ENCODE assay signal across 24 mouse cellular contexts in genomic region chr8:49236021-49236821, GRCm38 (mm10).
DNase-seq lines count a peak whose midpoint lies in the region; ATAC-seq and TF ChIP-seq lines count a peak whose summit lies in the region.
"Had no signal": no experiment of that assay in that cellular context is flagged by ENCODE, and none has a peak within 500 bp of the region (broad histone marks: within the 10 kb centered on the region; RNA-seq: fewer than 3 reads in every experiment).

No protein-coding gene starts in this region.

- H3K27ac ChIP-seq in midbrain, embryonic 15.5 days: peak overlapping the region; percentile 38; the same call in 1 of the 2 replicates
- no peak overlapping the region for H3K27ac ChIP-seq in midbrain, postnatal 0 days (ENCODE audit: low read depth, low read length)
- H3K27ac ChIP-seq in hindbrain, embryonic 14.5 days: 0 out of 2 replicates have a peak overlapping the region, but pooled peaks have one; percentile 35
- no peak overlapping the region for H3K27ac ChIP-seq in left cerebral cortex, adult 2 months
- H3K27ac ChIP-seq: embryonic facial prominence, embryonic 10.5 days; intestine, embryonic 15.5 days; limb, embryonic 12.5 days; liver, embryonic 13.5 days had no signal

- no peak for ATAC-seq in midbrain, embryonic 15.5 days (replicated peaks)
- ATAC-seq in midbrain, postnatal 0 days (ENCODE audit: low FRiP score): no peak
- peak; percentile 21; the same call in 1 of the 2 replicates for ATAC-seq in hindbrain, embryonic 14.5 days (ENCODE audit: low FRiP score)
- ATAC-seq: CD4-positive, CD25-positive, alpha-beta regulatory T cell, adult 4 months; intestine, embryonic 15.5 days; Patski had no signal

- intact Hi-C loops in left cerebral cortex, adult 2 months (cut with DNase I): no loop called here

- no peak for TF ChIP-seq CTCF in midbrain, postnatal 0 days (IDR thresholded peaks at IDR 0.05)
- TF ChIP-seq CTCF in left cerebral cortex, adult 2 months (IDR thresholded peaks at IDR 0.05): no peak

- no peaks in the 10 kb centered on the region for H3K27me3 ChIP-seq in midbrain, embryonic 15.5 days (replicated peaks)
- H3K27me3 ChIP-seq in midbrain, postnatal 0 days (ENCODE audit: insufficient read depth, low read length): no peaks in the 10 kb centered on the region
- 0 out of 2 replicates have a peak, but pooled peaks cover 4% of the 10 kb centered on the region for H3K27me3 ChIP-seq in hindbrain, embryonic 14.5 days (ENCODE audit: control insufficient read depth, insufficient read depth, low read length)
- H3K27me3 ChIP-seq: intestine, embryonic 15.5 days; limb, embryonic 12.5 days; liver, embryonic 13.5 days had no signal

- no peak overlapping the region for H3K9ac ChIP-seq in midbrain, embryonic 15.5 days
- H3K9ac ChIP-seq in midbrain, postnatal 0 days (replicated peaks; ENCODE audit: low read length, poor library complexity, severe bottlenecking): no peak overlapping the region
- no peak overlapping the region for H3K9ac ChIP-seq in hindbrain, embryonic 14.5 days
- H3K9ac ChIP-seq: intestine, embryonic 15.5 days; limb, embryonic 12.5 days; liver, embryonic 13.5 days; lung, embryonic 14.5 days had no signal

- no peaks in the 10 kb centered on the region for H3K9me3 ChIP-seq in midbrain, embryonic 15.5 days
- H3K9me3 ChIP-seq in midbrain, postnatal 0 days (ENCODE audit: low read length): no peaks in the 10 kb centered on the region
- no peaks in the 10 kb centered on the region for H3K9me3 ChIP-seq in hindbrain, embryonic 14.5 days (ENCODE audit: control insufficient read depth, low read length)
- H3K9me3 ChIP-seq: embryonic facial prominence, embryonic 10.5 days; intestine, embryonic 15.5 days; limb, embryonic 12.5 days; liver, embryonic 13.5 days had no signal

- H3K4me1 ChIP-seq in midbrain, embryonic 15.5 days: no peaks in the 10 kb centered on the region
- no peaks in the 10 kb centered on the region for H3K4me1 ChIP-seq in midbrain, postnatal 0 days (ENCODE audit: insufficient read depth, low read length)
- peaks cover 3% of the 10 kb centered on the region; the same call in 1 of the 2 replicates for H3K4me1 ChIP-seq in hindbrain, embryonic 14.5 days (replicated peaks; ENCODE audit: control insufficient read depth, insufficient read depth, low read length)
- H3K4me1 ChIP-seq: intestine, embryonic 15.5 days; limb, embryonic 12.5 days; liver, embryonic 13.5 days had no signal

- no peak overlapping the region for H3K4me2 ChIP-seq in midbrain, embryonic 15.5 days
- H3K4me2 ChIP-seq in midbrain, postnatal 0 days (ENCODE audit: low read depth, low read length, poor library complexity, severe bottlenecking): no peak overlapping the region
- H3K4me2 ChIP-seq in hindbrain, embryonic 14.5 days (replicated peaks): no peak overlapping the region
- H3K4me2 ChIP-seq: intestine, embryonic 15.5 days; limb, embryonic 12.5 days; liver, embryonic 13.5 days; lung, embryonic 14.5 days had no signal

- H3K4me3 ChIP-seq in midbrain, embryonic 15.5 days: no peak overlapping the region
- no peak overlapping the region for H3K4me3 ChIP-seq in midbrain, postnatal 0 days (ENCODE audit: low read depth, low read length)
- H3K4me3 ChIP-seq in hindbrain, embryonic 14.5 days (replicated peaks; ENCODE audit: low read length): no peak overlapping the region
- H3K4me3 ChIP-seq in left cerebral cortex, adult 2 months: no peak overlapping the region
- H3K4me3 ChIP-seq: embryonic facial prominence, embryonic 10.5 days; intestine, embryonic 15.5 days; limb, embryonic 12.5 days; liver, embryonic 13.5 days had no signal

- H3K36me3 ChIP-seq in midbrain, embryonic 15.5 days (replicated peaks): no peaks in the 10 kb centered on the region
- H3K36me3 ChIP-seq in midbrain, postnatal 0 days (ENCODE audit: insufficient read depth, low read length): no peaks in the 10 kb centered on the region
- no peaks in the 10 kb centered on the region for H3K36me3 ChIP-seq in hindbrain, embryonic 14.5 days (replicated peaks; ENCODE audit: control insufficient read depth, insufficient read depth)
- H3K36me3 ChIP-seq: embryonic facial prominence, embryonic 10.5 days; intestine, embryonic 15.5 days; limb, embryonic 12.5 days; liver, embryonic 13.5 days had no signal

- DNase-seq in embryo, embryonic 10.5 days (ENCODE audit: low spot score): peak; percentile 19
- DNase-seq in embryo, embryonic 9.5 days (ENCODE audit: extremely low spot score): no peak
- no peak for DNase-seq in midbrain, postnatal 0 days (ENCODE audit: low spot score)
- DNase-seq in hindbrain, embryonic 14.5 days (ENCODE audit: low spot score): no peak
- no peak for DNase-seq in gastrocnemius, postnatal 10 days
- no peak for DNase-seq in left cerebral cortex, adult 2 months (ENCODE audit: extremely low spot score in 1 of 2, low spot score in 2 of 2)
- DNase-seq: adrenal gland, adult 8-10 months; cerebellum, postnatal 10 days; gastrocnemius, postnatal 14 days; heart, adult 18-20 months; heart, postnatal 36 days; kidney, adult 9 months; kidney, postnatal 36 days; layer of hippocampus, adult 9-11 months; liver, embryonic 13.5 days; lung, embryonic 14.5 days; lung, postnatal 36 days; thymus, postnatal 25 days had no signal

- 63% methylated on average over 7 of the region's 7 CpGs for WGBS in midbrain, embryonic 15.5 days
- WGBS in midbrain, postnatal 0 days: 64% methylated on average over 7 of the region's 7 CpGs
- WGBS in hindbrain, embryonic 14.5 days: 51% methylated on average over 7 of the region's 7 CpGs

Comparison
In these comparisons a context has a peak if more than half of its experiments do, and no peak if none do; other contexts are left out.
1. H3K27ac ChIP-seq: peak in midbrain, embryonic 15.5 days (single experiment) and hindbrain, embryonic 14.5 days (single experiment); none in midbrain, postnatal 0 days (single experiment) and left cerebral cortex, adult 2 months (single experiment).